Mouse (Mus musculus): ENCODE measurements around the gene Atxn1.

- TF ChIP-seq CHD1 (IDR thresholded peaks at IDR 0.05; ENCODE audit: low read depth, low read length) (no peak), MXI1 (IDR thresholded peaks at IDR 0.05; ENCODE audit: low read depth, low read length) (no peak), POLR2A (IDR thresholded peaks at IDR 0.05; ENCODE audit: low read depth, low read length) (no peak), BHLHE40 (IDR thresholded peaks at IDR 0.05; ENCODE audit: low read depth, low read length) (no peak), CTCF (conservative IDR thresholded peaks at IDR 0.05 in 1 of 2, IDR thresholded peaks at IDR 0.05 in 1 of 2; ENCODE audit: low read depth in 2 of 2, low read length in 2 of 2) (no peak), MYC (IDR thresholded peaks at IDR 0.05; ENCODE audit: low read depth, low read length) (no peak)
Observed at GRCm38 (mm10) chr13:45709402-45709801, 255.4 kb downstream of the Atxn1 start.
